Mouse (Mus musculus): ENCODE results near the gene Rnase1. TPM values are rescaled to one million over a fixed set of nuclear protein-coding genes. Genes with fewer than 3 reads are reported as not detected.
"Not testable (repeated sequence)": the region's sequence is repeated elsewhere in the genome, so short reads cannot be mapped to it uniquely, and the experiment has no call there.

The Rnase1 gene
- polyA plus RNA-seq, 1 experiment = 1,717 TPM

DNA sequence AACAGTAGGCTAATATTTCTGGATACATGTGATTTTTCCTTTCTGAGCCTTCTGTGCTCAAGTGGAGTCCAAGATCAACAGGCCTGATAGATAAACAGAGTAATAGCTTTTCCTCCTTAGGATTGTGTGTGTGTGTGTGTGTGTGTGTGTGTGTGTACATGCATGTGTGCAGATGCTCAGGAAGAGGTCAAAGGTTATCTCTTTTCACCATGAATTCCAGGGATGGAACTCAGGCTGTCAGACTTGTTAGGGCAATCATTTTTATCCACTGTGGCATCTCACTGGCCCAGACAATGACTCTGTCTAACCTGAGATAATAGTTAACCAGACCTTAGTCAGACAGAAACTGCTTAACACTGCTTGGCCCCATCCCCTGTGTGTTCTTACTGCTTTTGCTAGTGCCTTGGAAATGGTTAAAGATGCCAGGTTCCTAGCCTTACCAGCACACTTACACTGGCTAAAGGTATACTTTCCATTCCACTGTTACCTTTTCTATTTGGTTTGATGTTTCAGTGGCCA is 40.1 kb downstream of the Rnase1 start:
- H3K4me3 ChIP-seq (ENCODE audit: extremely low read depth, insufficient read depth, insufficient read length) = no peak overlapping the region
- no peaks in the 10 kb centered on the region for H3K36me3 ChIP-seq (ENCODE audit: control insufficient read depth, insufficient read depth, low read length)
- DNase-seq (ENCODE audit: low read depth in 1 of 2, low spot score in 2 of 2) = no peak
- no peak overlapping the region for H3K27ac ChIP-seq (ENCODE audit: insufficient read depth, low read length)
- no peaks in the 10 kb centered on the region for H3K27me3 ChIP-seq (ENCODE audit: control insufficient read depth, insufficient read depth, low read length)
- TF ChIP-seq CTCF (IDR thresholded peaks at IDR 0.05; ENCODE audit: extremely low read depth, insufficient read depth, insufficient read length, insufficient replicate concordance) (no peak), POLR2A (IDR thresholded peaks at IDR 0.05; ENCODE audit: low read depth, low read length) (no peak)
- H3K4me1 ChIP-seq (ENCODE audit: control insufficient read depth, insufficient read depth, insufficient read length) = no peaks in the 10 kb centered on the region; the same call in 1 of the 2 replicates

DNA sequence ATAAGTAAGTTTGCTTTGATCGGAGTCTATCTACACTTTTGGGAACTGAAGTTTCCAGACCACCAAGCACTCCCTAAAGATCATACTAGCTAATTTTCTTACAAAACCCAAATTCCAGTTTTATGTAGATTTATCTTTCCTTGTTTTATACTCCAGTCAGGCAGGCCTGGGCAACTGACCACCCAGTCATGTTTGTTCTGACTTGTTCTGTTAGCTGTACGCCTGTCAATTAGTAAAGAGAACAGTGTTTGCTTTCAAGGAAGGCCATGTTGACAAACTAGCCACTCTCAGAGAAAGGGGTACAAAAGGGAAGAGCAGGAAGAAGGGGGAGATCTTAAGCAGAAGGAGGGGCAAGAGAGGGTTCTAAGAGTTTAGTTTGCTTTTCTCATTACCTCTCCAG is 42.2 kb downstream of the Rnase1 start:
- Histone ChIP-seq H3K27me3 (ENCODE audit: control insufficient read depth, insufficient read depth, low read length) (no peaks in the 10 kb centered on the region), H3K27ac (ENCODE audit: insufficient read depth, low read length) (no peak overlapping the region), H3K36me3 (ENCODE audit: control insufficient read depth, insufficient read depth, low read length) (no peaks in the 10 kb centered on the region), H3K4me1 (ENCODE audit: control insufficient read depth, insufficient read depth, insufficient read length) (no peaks in the 10 kb centered on the region; the same call in 1 of the 2 replicates), H3K4me3 (ENCODE audit: extremely low read depth, insufficient read depth, insufficient read length) (no peak overlapping the region)
- no peak for DNase-seq (ENCODE audit: low read depth in 1 of 2, low spot score in 2 of 2)
- TF ChIP-seq CTCF (IDR thresholded peaks at IDR 0.05; ENCODE audit: extremely low read depth, insufficient read depth, insufficient read length, insufficient replicate concordance) (no peak), POLR2A (IDR thresholded peaks at IDR 0.05; ENCODE audit: low read depth, low read length) (no peak)
- WGBS = 88% methylated on average over 2 of the region's 2 CpGs

DNA sequence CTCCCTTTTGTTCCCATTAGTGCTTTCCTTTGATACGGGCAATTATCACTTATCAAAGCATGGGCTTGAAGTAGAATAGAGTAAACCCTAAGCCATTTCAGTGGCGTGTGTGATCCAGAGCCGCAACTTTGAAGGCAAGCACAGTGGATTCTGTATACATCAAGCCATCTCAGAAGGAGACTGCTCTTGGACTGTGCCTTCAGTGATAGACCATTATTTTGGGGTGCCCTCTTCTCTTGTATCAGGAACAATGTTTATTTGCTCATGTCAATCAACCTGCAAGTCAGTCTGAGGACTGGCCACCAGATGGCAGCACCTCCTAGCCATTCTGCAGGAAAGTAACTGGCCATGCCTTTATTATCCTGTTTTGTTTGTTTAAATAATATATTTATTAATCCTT is 43.4 kb downstream of the Rnase1 start:
- no peak overlapping the region for H3K27ac ChIP-seq (ENCODE audit: insufficient read depth, low read length)
- no peaks in the 10 kb centered on the region for H3K36me3 ChIP-seq (ENCODE audit: control insufficient read depth, insufficient read depth, low read length)
- H3K4me1 ChIP-seq (ENCODE audit: control insufficient read depth, insufficient read depth, insufficient read length) = no peaks in the 10 kb centered on the region; the same call in 1 of the 2 replicates
- no peak overlapping the region for H3K4me3 ChIP-seq (ENCODE audit: extremely low read depth, insufficient read depth, insufficient read length)
- TF ChIP-seq CTCF (IDR thresholded peaks at IDR 0.05; ENCODE audit: extremely low read depth, insufficient read depth, insufficient read length, insufficient replicate concordance) = peak; percentile 83; the same call in 1 of the 2 replicates
- TF ChIP-seq POLR2A (IDR thresholded peaks at IDR 0.05; ENCODE audit: low read depth, low read length) = no peak
- no peaks in the 10 kb centered on the region for H3K27me3 ChIP-seq (ENCODE audit: control insufficient read depth, insufficient read depth, low read length)
- WGBS = 90% methylated on average over 3 of the region's 3 CpGs
- peak in 1 of 2 experiments; percentile 76 for DNase-seq (ENCODE audit: low read depth in 1 of 2, low spot score in 2 of 2)

GRCm38 (mm10) chr14:51101284-51101683 is 45.3 kb downstream of the Rnase1 start:
- Histone ChIP-seq H3K4me3 (ENCODE audit: extremely low read depth, insufficient read depth, insufficient read length) (no peak overlapping the region), H3K27me3 (ENCODE audit: control insufficient read depth, insufficient read depth, low read length) (no peaks in the 10 kb centered on the region), H3K27ac (ENCODE audit: insufficient read depth, low read length) (no peak overlapping the region), H3K4me1 (ENCODE audit: control insufficient read depth, insufficient read depth, insufficient read length) (no peaks in the 10 kb centered on the region; the same call in 1 of the 2 replicates), H3K36me3 (ENCODE audit: control insufficient read depth, insufficient read depth, low read length) (no peaks in the 10 kb centered on the region)
- TF ChIP-seq POLR2A (IDR thresholded peaks at IDR 0.05; ENCODE audit: low read depth, low read length) = no peak
- TF ChIP-seq CTCF (IDR thresholded peaks at IDR 0.05; ENCODE audit: extremely low read depth, insufficient read depth, insufficient read length, insufficient replicate concordance) = no peak
- DNase-seq (ENCODE audit: low read depth in 1 of 2, low spot score in 2 of 2) = no peak
- WGBS = 89% methylated on average over 9 of the region's 9 CpGs

GRCm38 (mm10) chr14:51098921-51099320 is 47.7 kb downstream of the Rnase1 start:
- 95% methylated on average over 11 of the region's 11 CpGs for WGBS

GRCm38 (mm10) chr14:51098300-51098699 is 48.3 kb downstream of the Rnase1 start:
- H3K27ac ChIP-seq (ENCODE audit: insufficient read depth, low read length); H3K27me3 ChIP-seq (ENCODE audit: control insufficient read depth, insufficient read depth, low read length); H3K4me3 ChIP-seq (ENCODE audit: extremely low read depth, insufficient read depth, insufficient read length); H3K36me3 ChIP-seq (ENCODE audit: control insufficient read depth, insufficient read depth, low read length); H3K4me1 ChIP-seq (ENCODE audit: control insufficient read depth, insufficient read depth, insufficient read length): not testable (repeated sequence)
- TF ChIP-seq CTCF (IDR thresholded peaks at IDR 0.05; ENCODE audit: extremely low read depth, insufficient read depth, insufficient read length, insufficient replicate concordance) = peak; percentile 30; the same call in 1 of the 2 replicates
- WGBS = 33% methylated on average over 1 of the region's 1 CpGs
- peak in 1 of 2 experiments; percentile 66 for DNase-seq (ENCODE audit: low read depth in 1 of 2, low spot score in 2 of 2)

More at GRCm38 (mm10) chr14:51098921-51099320, 47.7 kb downstream of the Rnase1 start:
- no peak overlapping the region for H3K27ac ChIP-seq (ENCODE audit: insufficient read depth, low read length)
- H3K36me3 ChIP-seq (ENCODE audit: control insufficient read depth, insufficient read depth, low read length) = no peaks in the 10 kb centered on the region
- no peak for DNase-seq (ENCODE audit: low read depth in 1 of 2, low spot score in 2 of 2)
- no peaks in the 10 kb centered on the region; the same call in 1 of the 2 replicates for H3K4me1 ChIP-seq (ENCODE audit: control insufficient read depth, insufficient read depth, insufficient read length)
- TF ChIP-seq POLR2A (IDR thresholded peaks at IDR 0.05; ENCODE audit: low read depth, low read length) (no peak), CTCF (IDR thresholded peaks at IDR 0.05; ENCODE audit: extremely low read depth, insufficient read depth, insufficient read length, insufficient replicate concordance) (no peak)
- no peaks in the 10 kb centered on the region for H3K27me3 ChIP-seq (ENCODE audit: control insufficient read depth, insufficient read depth, low read length)
- H3K4me3 ChIP-seq (ENCODE audit: extremely low read depth, insufficient read depth, insufficient read length) = no peak overlapping the region

- no peaks in the 10 kb centered on the region for H3K4me1 ChIP-seq (ENCODE audit: control insufficient read depth, insufficient read depth, insufficient read length)
- WGBS = 52% methylated on average over 9 of the region's 9 CpGs
- DNase-seq (ENCODE audit: low read depth in 1 of 2, low spot score in 2 of 2) = no peak
- TF ChIP-seq CTCF (IDR thresholded peaks at IDR 0.05; ENCODE audit: extremely low read depth, insufficient read depth, insufficient read length, insufficient replicate concordance) = no peak
- TF ChIP-seq POLR2A (IDR thresholded peaks at IDR 0.05; ENCODE audit: low read depth, low read length) = no peak
- no peak overlapping the region for H3K27ac ChIP-seq (ENCODE audit: insufficient read depth, low read length)
- no peak overlapping the region for H3K4me3 ChIP-seq (ENCODE audit: extremely low read depth, insufficient read depth, insufficient read length)
- H3K36me3 ChIP-seq (ENCODE audit: control insufficient read depth, insufficient read depth, low read length) = no peaks in the 10 kb centered on the region
- H3K27me3 ChIP-seq (ENCODE audit: control insufficient read depth, insufficient read depth, low read length) = no peaks in the 10 kb centered on the region
Observed at GRCm38 (mm10) chr14:51095736-51096524, 50.7 kb downstream of the Rnase1 start.

Other genes with a start within 250 kb of the Rnase1 start
- 0.09 and 0.18 TPM in 2 replicates for gene Klhl33, start 249.3 kb downstream of the Rnase1 start, polyA plus RNA-seq (2012; rRNA removed)
- 74.2 and 145 TPM in 2 replicates for gene Osgep, start 221.9 kb downstream of the Rnase1 start, polyA plus RNA-seq (2012; rRNA removed)
- 22.7 and 26.8 TPM in 2 replicates for gene Apex1, start 221.8 kb downstream of the Rnase1 start, polyA plus RNA-seq (2012; rRNA removed)
- 87.3 and 131 TPM in 2 replicates for gene Pip4p1, start 215.9 kb downstream of the Rnase1 start, polyA plus RNA-seq (2012; rRNA removed)
- 21.4 and 27.0 TPM in 2 replicates for gene Pnp, start 215.7 kb downstream of the Rnase1 start, polyA plus RNA-seq (2012; rRNA removed)
- gene Gm49342, start 202.3 kb downstream of the Rnase1 start, polyA plus RNA-seq (2012; rRNA removed) = 26.2 and 28.4 TPM in 2 replicates
- gene Pnp2, start 190.8 kb downstream of the Rnase1 start, polyA plus RNA-seq (2012; rRNA removed) = 2.7 and 3.1 TPM in 2 replicates
- not detected in 2 replicates for gene Rnase10, start 139.0 kb downstream of the Rnase1 start, polyA plus RNA-seq (2012; rRNA removed)
- not detected in 2 replicates for gene Rnase9, start 104.9 kb downstream of the Rnase1 start, polyA plus RNA-seq (2012; rRNA removed)
- not detected in 2 replicates for gene Rnase11, start 96.6 kb downstream of the Rnase1 start, polyA plus RNA-seq (2012; rRNA removed)
- gene Rnase12, start 89.1 kb downstream of the Rnase1 start, polyA plus RNA-seq (2012; rRNA removed) = 0.68 and 1.1 TPM in 2 replicates
- gene Olfr750, start 72.3 kb downstream of the Rnase1 start, polyA plus RNA-seq (2012; rRNA removed) = not detected in 2 replicates
- 18.2 TPM in 2 replicates for gene Rnase4, start 55.7 kb downstream of the Rnase1 start, polyA plus RNA-seq (2012; rRNA removed)
- 2.8 and 3.5 TPM in 2 replicates for gene Ang, start 55.6 kb downstream of the Rnase1 start, polyA plus RNA-seq (2012; rRNA removed)
- not detected in 2 replicates for gene Eddm3b, start 32.4 kb downstream of the Rnase1 start, polyA plus RNA-seq (2012; rRNA removed)
- 90.3 and 109 TPM in 2 replicates for gene Rnase6, start 22.9 kb downstream of the Rnase1 start, polyA plus RNA-seq (2012; rRNA removed)
- not detected in 2 replicates for gene Rnase2b, start 15.5 kb upstream of the Rnase1 start, polyA plus RNA-seq (2012; rRNA removed)
- gene Ang2, start 52.4 kb upstream of the Rnase1 start, polyA plus RNA-seq (2012; rRNA removed) = 0.09 TPM in 1 of 2 replicates, not detected in the other
- not detected in 2 replicates for gene Ear14, start 56.6 kb upstream of the Rnase1 start, polyA plus RNA-seq (2012; rRNA removed)
- gene Rnase2a, start 109.3 kb upstream of the Rnase1 start, polyA plus RNA-seq (2012; rRNA removed) = not detected in 2 replicates
- not detected in 2 replicates for gene Gm7247, start 215.0 kb upstream of the Rnase1 start, polyA plus RNA-seq (2012; rRNA removed)